Mouse (Mus musculus) lung, adult 2 months (tissue): ENCODE data around the gene Prdm16.

Experiments used
- CTCF ChIP-seq: fragments of 200-500 bp; IDR thresholded peaks from 2 replicates; pipeline ENCODE4 v1.5.1; 2011; ENCODE audit warnings: mild to moderate bottlenecking, low read length, control low read depth; ENCODE audit not compliant: insufficient read depth
- POLR2A ChIP-seq: fragments of 200-500 bp; IDR thresholded peaks from 2 replicates; pipeline ENCODE4 v1.6.1; 2011; ENCODE audit warnings: low read depth, mild to moderate bottlenecking, control low read depth, low read length, borderline replicate concordance; ENCODE audit errors: extremely low read depth

- TF ChIP-seq CTCF, result no peak
- no peak for TF ChIP-seq POLR2A
Observed at GRCm38 (mm10) chr4:154547176-154547855, 89.4 kb downstream of the Prdm16 start.
